Mouse (Mus musculus): Measurements from ENCODE around the gene Slc38a2.
A peak's percentile ranks its signal among the peaks of the same experiment; 100 is the strongest.

Gene Slc38a2

DNA sequence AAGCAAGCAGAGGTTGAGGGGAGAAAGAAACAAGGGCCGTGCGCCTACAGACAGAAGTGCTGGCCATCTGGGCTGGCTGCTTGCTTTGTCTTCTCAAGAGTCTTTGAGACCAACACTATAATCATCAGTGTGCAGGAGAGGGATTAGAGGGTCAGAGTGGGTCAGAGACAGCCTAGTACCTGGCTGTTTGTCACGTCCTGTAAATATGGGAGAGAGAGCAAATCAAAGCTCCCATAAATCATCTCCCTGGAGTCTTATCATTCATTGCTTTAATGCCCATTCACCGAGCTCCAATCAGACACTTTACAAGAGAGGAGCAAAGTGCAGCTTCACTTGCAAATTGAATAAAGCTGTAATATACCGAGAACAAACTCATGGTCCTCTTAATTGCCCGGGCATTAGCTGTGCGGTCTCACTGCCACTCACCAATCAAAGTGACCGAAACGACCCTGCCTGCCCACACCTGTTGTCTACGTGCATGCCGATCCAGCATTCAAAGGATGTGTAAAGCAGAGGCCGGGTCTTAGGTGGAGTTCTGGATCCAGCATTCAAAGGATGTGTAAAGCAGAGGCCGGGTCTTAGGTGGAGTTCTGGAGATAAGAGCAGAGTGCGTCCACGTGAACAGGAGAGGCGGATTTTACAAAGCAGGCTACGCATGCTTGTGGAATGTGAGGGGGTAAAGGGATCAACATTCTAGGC, 41.8 kb downstream of the Slc38a2 start:
- H3K9me3 ChIP-seq (ENCODE audit: low read length) = no peaks in the 10 kb centered on the region
- H3K4me1 ChIP-seq (replicated peaks; ENCODE audit: low read depth, low read length) = peaks cover 38% of the 10 kb centered on the region
- peak overlapping the region; percentile 32; the same call in 1 of the 2 replicates for H3K4me3 ChIP-seq (replicated peaks; ENCODE audit: low read length)
- TF ChIP-seq CTCF (conservative IDR thresholded peaks at IDR 0.05; ENCODE audit: low read length) = no peak
- TF ChIP-seq NANOG (IDR thresholded peaks at IDR 0.05; ENCODE audit: borderline replicate concordance, low read length) = no peak
- no peak for TF ChIP-seq POU5F1 (IDR thresholded peaks at IDR 0.05; ENCODE audit: borderline replicate concordance, low read length)
- peaks cover 43% of the 10 kb centered on the region for H3K27me3 ChIP-seq (ENCODE audit: insufficient read depth, low read length)
- H3K36me3 ChIP-seq (ENCODE audit: insufficient read depth, low read length) = no peaks in the 10 kb centered on the region

DNA sequence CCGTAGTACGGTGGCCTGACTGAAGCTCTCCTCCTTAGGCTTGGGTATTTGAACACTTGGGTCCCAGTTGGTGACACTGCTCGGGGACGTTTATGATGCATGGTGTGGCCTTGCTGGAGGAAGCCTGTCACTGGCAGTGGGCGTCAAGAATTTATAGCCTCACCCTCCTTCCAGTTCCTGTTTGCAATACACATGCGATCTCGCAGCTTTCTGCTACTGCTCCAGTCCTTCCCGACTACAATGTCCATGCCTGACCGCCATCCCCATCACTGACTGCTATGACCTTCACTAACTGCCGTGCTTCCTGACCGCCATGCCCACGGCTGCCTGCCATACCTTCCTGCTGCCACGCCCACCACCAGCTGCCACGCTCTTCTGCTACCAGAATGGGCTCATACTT, 44.0 kb downstream of the Slc38a2 start:
- Histone ChIP-seq H3K27me3 (ENCODE audit: insufficient read depth, low read length) (peaks cover 31% of the 10 kb centered on the region), H3K4me1 (replicated peaks; ENCODE audit: low read depth, low read length) (peaks cover 26% of the 10 kb centered on the region), H3K9me3 (ENCODE audit: low read length) (no peaks in the 10 kb centered on the region), H3K4me3 (replicated peaks; ENCODE audit: low read length) (no peak overlapping the region), H3K36me3 (ENCODE audit: insufficient read depth, low read length) (no peaks in the 10 kb centered on the region)
- TF ChIP-seq CTCF (conservative IDR thresholded peaks at IDR 0.05; ENCODE audit: low read length) (no peak), POU5F1 (IDR thresholded peaks at IDR 0.05; ENCODE audit: borderline replicate concordance, low read length) (no peak), NANOG (IDR thresholded peaks at IDR 0.05; ENCODE audit: borderline replicate concordance, low read length) (no peak)

DNA sequence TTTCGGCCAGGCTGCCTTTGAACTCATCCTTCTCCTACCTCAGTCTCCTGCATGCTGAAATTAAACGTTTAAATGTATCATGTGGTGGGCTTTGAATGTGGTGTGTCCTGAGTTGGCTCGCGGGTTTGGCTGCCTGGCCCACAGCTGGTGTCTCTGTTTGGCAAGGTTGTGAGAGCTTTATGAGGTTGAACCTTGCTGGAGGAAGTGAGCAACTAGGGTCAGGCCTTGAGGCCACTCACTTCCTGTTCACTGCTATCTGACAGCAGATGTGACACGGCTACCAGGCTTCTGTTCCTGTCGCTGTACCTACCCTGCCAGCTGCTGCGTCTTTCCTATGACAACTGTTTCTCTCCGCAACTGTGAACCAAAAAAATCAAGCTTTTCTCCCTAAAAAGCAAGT, 44.8 kb downstream of the Slc38a2 start:
- Histone ChIP-seq H3K27me3 (ENCODE audit: insufficient read depth, low read length) (peaks cover 27% of the 10 kb centered on the region), H3K4me1 (replicated peaks; ENCODE audit: low read depth, low read length) (peaks cover 24% of the 10 kb centered on the region)

DNA sequence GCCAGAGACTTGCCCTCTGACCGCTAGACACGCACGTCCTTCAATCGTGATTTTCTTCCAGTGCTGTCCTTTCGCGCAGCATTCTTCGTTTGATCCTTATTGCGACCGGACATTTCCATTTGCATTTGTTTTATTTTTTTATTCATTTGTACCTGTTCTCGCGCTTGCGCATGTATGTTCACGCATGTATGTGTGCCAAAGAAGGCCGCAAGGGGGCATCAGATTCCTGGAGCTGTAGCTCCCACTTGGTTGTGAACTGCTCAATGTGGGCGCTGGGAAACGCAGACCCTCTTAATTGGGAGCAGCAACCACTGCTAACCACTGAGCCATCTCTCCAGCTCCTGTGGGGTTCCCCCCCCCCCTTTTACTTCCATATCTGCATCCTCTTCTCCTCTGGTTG, 46.5 kb downstream of the Slc38a2 start:
- H3K4me3 ChIP-seq (replicated peaks; ENCODE audit: low read length) = no peak overlapping the region
- no peaks in the 10 kb centered on the region for H3K36me3 ChIP-seq (ENCODE audit: insufficient read depth, low read length)
- TF ChIP-seq POU5F1 (IDR thresholded peaks at IDR 0.05; ENCODE audit: borderline replicate concordance, low read length) (no peak), CTCF (conservative IDR thresholded peaks at IDR 0.05; ENCODE audit: low read length) (peak; percentile 55), NANOG (IDR thresholded peaks at IDR 0.05; ENCODE audit: borderline replicate concordance, low read length) (no peak)
- no peaks in the 10 kb centered on the region for H3K9me3 ChIP-seq (ENCODE audit: low read length)
- H3K27me3 ChIP-seq (ENCODE audit: insufficient read depth, low read length) = peaks cover 14% of the 10 kb centered on the region
- H3K4me1 ChIP-seq (replicated peaks; ENCODE audit: low read depth, low read length) = peaks cover 13% of the 10 kb centered on the region

More for the DNA sequence above, 44.8 kb downstream of the Slc38a2 start:
- Histone ChIP-seq H3K4me3 (replicated peaks; ENCODE audit: low read length) (no peak overlapping the region), H3K9me3 (ENCODE audit: low read length) (no peaks in the 10 kb centered on the region), H3K36me3 (ENCODE audit: insufficient read depth, low read length) (no peaks in the 10 kb centered on the region)
- no peak for TF ChIP-seq POU5F1 (IDR thresholded peaks at IDR 0.05; ENCODE audit: borderline replicate concordance, low read length)
- no peak for TF ChIP-seq CTCF (conservative IDR thresholded peaks at IDR 0.05; ENCODE audit: low read length)
- no peak for TF ChIP-seq NANOG (IDR thresholded peaks at IDR 0.05; ENCODE audit: borderline replicate concordance, low read length)

DNA sequence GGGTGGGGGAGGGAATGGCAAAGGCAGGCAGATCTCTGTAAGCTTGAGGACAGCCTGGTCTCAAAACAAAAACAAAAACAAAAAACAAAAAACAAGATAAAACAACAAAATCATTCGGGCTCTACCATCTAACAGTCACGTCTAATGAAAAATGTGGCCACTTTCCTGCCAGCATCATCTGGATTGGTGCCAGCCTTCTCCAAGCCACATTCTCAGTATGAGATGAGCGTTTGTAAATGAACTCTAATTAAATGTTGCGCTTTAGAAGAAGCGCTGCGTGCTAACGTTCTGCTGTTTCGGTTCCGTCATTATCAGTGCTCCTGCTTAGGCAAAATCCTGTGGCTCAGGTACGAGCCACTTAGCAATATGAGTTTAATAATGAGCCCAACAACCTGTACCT, 47.0 kb downstream of the Slc38a2 start:
- TF ChIP-seq POU5F1 (IDR thresholded peaks at IDR 0.05; ENCODE audit: borderline replicate concordance, low read length) = no peak
- no peak for TF ChIP-seq NANOG (IDR thresholded peaks at IDR 0.05; ENCODE audit: borderline replicate concordance, low read length)
- TF ChIP-seq CTCF (conservative IDR thresholded peaks at IDR 0.05; ENCODE audit: low read length) = no peak
- H3K36me3 ChIP-seq (ENCODE audit: insufficient read depth, low read length) = no peaks in the 10 kb centered on the region
- no peak overlapping the region for H3K4me3 ChIP-seq (replicated peaks; ENCODE audit: low read length)
- no peaks in the 10 kb centered on the region for H3K9me3 ChIP-seq (ENCODE audit: low read length)
- H3K4me1 ChIP-seq (replicated peaks; ENCODE audit: low read depth, low read length) = peaks cover 13% of the 10 kb centered on the region
- peaks cover 9% of the 10 kb centered on the region for H3K27me3 ChIP-seq (ENCODE audit: insufficient read depth, low read length)

DNA sequence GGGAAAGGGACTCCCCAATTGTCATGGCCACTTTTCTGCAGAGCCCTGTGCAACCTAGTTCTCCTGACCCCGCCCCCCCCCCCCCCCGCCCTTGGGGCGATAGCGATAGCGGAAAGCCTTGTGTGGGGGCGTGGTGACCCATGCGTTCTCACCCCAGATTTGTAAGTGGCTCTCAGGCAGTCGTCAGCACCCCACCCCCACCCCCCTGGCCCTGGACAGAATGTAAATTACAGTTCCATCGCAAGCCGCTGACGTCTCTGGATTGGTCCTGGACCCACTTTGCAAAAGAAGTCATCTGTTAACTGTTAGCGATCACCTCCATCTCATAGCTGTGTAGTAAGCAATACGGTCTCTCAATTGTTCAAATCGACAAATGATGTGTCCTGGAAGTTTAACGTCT, 52.2 kb downstream of the Slc38a2 start:
- Histone ChIP-seq H3K4me3 (replicated peaks; ENCODE audit: low read length) (0 out of 2 replicates have a peak overlapping the region, but pooled peaks have one; percentile 23), H3K4me1 (replicated peaks; ENCODE audit: low read depth, low read length) (peaks cover 36% of the 10 kb centered on the region), H3K27me3 (ENCODE audit: insufficient read depth, low read length) (peaks cover 4% of the 10 kb centered on the region; the same call in 1 of the 2 replicates), H3K9me3 (ENCODE audit: low read length) (no peaks in the 10 kb centered on the region), H3K36me3 (ENCODE audit: insufficient read depth, low read length) (no peaks in the 10 kb centered on the region)
- peak; percentile 6; the same call in 1 of the 2 replicates for TF ChIP-seq NANOG (IDR thresholded peaks at IDR 0.05; ENCODE audit: borderline replicate concordance, low read length)
- TF ChIP-seq CTCF (conservative IDR thresholded peaks at IDR 0.05; ENCODE audit: low read length) = no peak

DNA sequence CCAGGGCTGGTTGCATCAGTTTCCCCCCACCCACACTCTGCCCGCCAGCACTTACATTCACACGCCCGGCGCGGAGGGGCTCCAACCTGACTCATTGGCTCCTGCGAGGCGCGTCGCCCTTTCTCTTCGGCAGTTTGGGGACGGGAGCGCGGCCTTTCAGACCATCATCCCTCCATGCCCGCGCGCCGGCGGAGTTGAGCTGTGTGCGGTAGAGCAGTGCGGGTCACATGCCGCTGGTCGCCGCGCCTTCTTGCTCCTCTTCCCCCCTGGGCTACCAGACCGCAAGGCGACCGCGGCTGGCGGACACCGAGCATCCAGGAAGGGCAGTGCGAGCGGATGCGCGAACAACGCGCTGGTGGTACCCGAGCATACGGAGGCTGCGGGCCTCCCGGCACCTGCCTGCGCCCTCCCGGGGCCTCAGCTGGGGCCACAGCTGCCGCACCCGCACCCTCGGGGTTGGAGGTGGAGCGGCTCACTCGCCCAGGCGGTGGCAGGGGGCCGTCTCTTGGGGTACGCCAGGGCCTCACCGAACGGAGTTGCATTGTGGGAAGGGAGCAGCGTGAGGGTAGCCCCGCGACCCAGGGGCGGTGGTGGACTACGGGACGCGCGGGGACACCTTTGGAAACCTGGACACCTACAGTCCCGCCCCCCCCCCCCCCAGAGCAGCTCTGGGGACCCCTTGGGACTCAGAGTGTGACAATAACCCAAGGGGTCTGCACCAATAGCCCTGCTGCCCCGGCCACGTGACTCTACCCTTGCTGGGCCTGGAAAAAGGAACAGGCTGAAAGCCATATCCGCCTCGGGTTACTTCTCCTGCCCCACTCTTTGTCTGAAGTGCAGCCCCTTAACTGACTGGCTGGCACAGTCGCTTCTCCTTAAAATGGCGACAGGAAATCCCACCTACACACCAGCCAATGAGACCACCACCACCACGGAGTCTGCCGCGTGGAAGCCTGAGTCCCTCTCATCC, 56.8 kb downstream of the Slc38a2 start, which contains the start of gene Slc38a1:
Slc38a1 (minus strand) TSS at position 478 of the 970 bp plus-strand sequence.
- TF ChIP-seq CTCF (conservative IDR thresholded peaks at IDR 0.05; ENCODE audit: low read length) (no peak), POU5F1 (IDR thresholded peaks at IDR 0.05; ENCODE audit: borderline replicate concordance, low read length) (no peak), NANOG (IDR thresholded peaks at IDR 0.05; ENCODE audit: borderline replicate concordance, low read length) (no peak)
- H3K9me3 ChIP-seq (ENCODE audit: low read length) = no peaks in the 10 kb centered on the region
- H3K36me3 ChIP-seq (ENCODE audit: insufficient read depth, low read length) = peaks cover 13% of the 10 kb centered on the region
- no peaks in the 10 kb centered on the region for H3K27me3 ChIP-seq (ENCODE audit: insufficient read depth, low read length)
- H3K4me1 ChIP-seq (replicated peaks; ENCODE audit: low read depth, low read length) = peaks cover 68% of the 10 kb centered on the region
- peak within 1 kb of the TSS; percentile 89 for H3K4me3 ChIP-seq (replicated peaks; ENCODE audit: low read length)

DNA sequence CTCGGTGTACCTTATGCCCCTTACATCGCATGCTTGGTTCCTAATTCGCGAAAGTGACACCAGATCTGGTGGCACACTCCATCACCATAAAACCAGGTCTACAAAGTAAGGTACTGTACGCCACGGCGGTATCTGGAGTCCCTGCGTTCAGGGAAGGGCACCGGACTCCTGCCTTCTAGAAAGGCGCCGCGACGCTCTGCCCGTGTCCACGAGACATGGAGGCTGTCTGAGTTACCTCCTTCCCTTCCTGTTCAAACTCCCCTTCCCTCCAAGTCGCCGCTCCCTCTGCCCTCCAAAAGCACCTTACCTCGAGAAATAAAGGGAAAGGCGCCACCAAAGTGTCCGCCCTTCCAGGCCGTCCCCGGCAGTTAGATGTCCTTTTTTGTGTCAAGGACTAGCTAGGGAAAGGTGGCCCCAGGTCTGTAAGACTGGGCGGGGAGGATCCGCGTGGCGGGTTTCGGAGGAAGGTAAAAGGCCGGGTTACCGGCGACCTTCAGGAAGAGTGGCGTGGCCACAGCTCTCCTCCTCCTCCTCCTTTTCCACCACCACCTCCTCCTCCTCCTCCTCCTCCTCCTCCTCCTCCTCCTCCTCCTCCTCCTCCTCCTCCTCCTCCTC, 57.6 kb downstream of the Slc38a2 start:
- H3K27me3 ChIP-seq (ENCODE audit: insufficient read depth, low read length) = no peaks in the 10 kb centered on the region
- peaks cover 18% of the 10 kb centered on the region for H3K36me3 ChIP-seq (ENCODE audit: insufficient read depth, low read length)
- peaks cover 69% of the 10 kb centered on the region for H3K4me1 ChIP-seq (replicated peaks; ENCODE audit: low read depth, low read length)
- no peaks in the 10 kb centered on the region for H3K9me3 ChIP-seq (ENCODE audit: low read length)
- peak overlapping the region; percentile 89 for H3K4me3 ChIP-seq (replicated peaks; ENCODE audit: low read length)
- TF ChIP-seq NANOG (IDR thresholded peaks at IDR 0.05; ENCODE audit: borderline replicate concordance, low read length) = no peak
- TF ChIP-seq CTCF (conservative IDR thresholded peaks at IDR 0.05; ENCODE audit: low read length) = no peak
- TF ChIP-seq POU5F1 (IDR thresholded peaks at IDR 0.05; ENCODE audit: borderline replicate concordance, low read length) = no peak
